Mouse (Mus musculus): ENCODE measurements around the gene Kif16b. TPM values are rescaled to one million over a fixed set of nuclear protein-coding genes. Genes with fewer than 3 reads are reported as not detected.

The Kif16b gene
- polyA plus RNA-seq, 1 experiment from 2014 or later: 3.5 TPM

- no peak overlapping the region for H3K9ac ChIP-seq
- no peaks in the 10 kb centered on the region for H3K36me3 ChIP-seq (replicated peaks)
- no peak overlapping the region for H3K27ac ChIP-seq
- H3K4me1 ChIP-seq: no peaks in the 10 kb centered on the region
- no peaks in the 10 kb centered on the region for H3K27me3 ChIP-seq (replicated peaks)
- no peak for ATAC-seq (replicated peaks)
- H3K9me3 ChIP-seq: no peaks in the 10 kb centered on the region
- no peak overlapping the region for H3K4me3 ChIP-seq
- WGBS: 78% methylated on average over 2 of the region's 2 CpGs
- no peak overlapping the region for H3K4me2 ChIP-seq
Observed at GRCm38 (mm10) chr2:142624254-142624653, 277.1 kb downstream of the Kif16b start.

GRCm38 (mm10) chr2:142621152-142621551 lies 280.2 kb downstream of the Kif16b start:
- no peak overlapping the region for H3K4me2 ChIP-seq
- no peak overlapping the region for H3K9ac ChIP-seq
- no peak overlapping the region for H3K4me3 ChIP-seq
- ATAC-seq (replicated peaks): no peak
- no peaks in the 10 kb centered on the region for H3K9me3 ChIP-seq
- WGBS: 98% methylated on average over 4 of the region's 4 CpGs
- no peaks in the 10 kb centered on the region for H3K4me1 ChIP-seq
- no peak overlapping the region for H3K27ac ChIP-seq
- H3K27me3 ChIP-seq (replicated peaks): no peaks in the 10 kb centered on the region
- H3K36me3 ChIP-seq (replicated peaks): no peaks in the 10 kb centered on the region

GRCm38 (mm10) chr2:142619926-142620325 lies 281.4 kb downstream of the Kif16b start:
- no peaks in the 10 kb centered on the region for H3K4me1 ChIP-seq
- H3K9me3 ChIP-seq: no peaks in the 10 kb centered on the region
- no peak for ATAC-seq (replicated peaks)
- no peak overlapping the region for H3K27ac ChIP-seq
- no peaks in the 10 kb centered on the region for H3K27me3 ChIP-seq (replicated peaks)
- H3K36me3 ChIP-seq (replicated peaks): no peaks in the 10 kb centered on the region
- H3K9ac ChIP-seq: no peak overlapping the region
- no peak overlapping the region for H3K4me3 ChIP-seq
- no peak overlapping the region for H3K4me2 ChIP-seq

GRCm38 (mm10) chr2:142614535-142614934 lies 286.8 kb downstream of the Kif16b start:
- no peak overlapping the region for H3K4me2 ChIP-seq
- no peaks in the 10 kb centered on the region for H3K36me3 ChIP-seq (replicated peaks)
- H3K27me3 ChIP-seq (replicated peaks): no peaks in the 10 kb centered on the region
- H3K27ac ChIP-seq: no peak overlapping the region
- no peaks in the 10 kb centered on the region for H3K4me1 ChIP-seq
- H3K9me3 ChIP-seq: no peaks in the 10 kb centered on the region
- no peak overlapping the region for H3K9ac ChIP-seq
- no peak overlapping the region for H3K4me3 ChIP-seq
- WGBS: 80% methylated on average over 5 of the region's 5 CpGs
- no peak for ATAC-seq (replicated peaks)

- H3K27ac ChIP-seq: no peak overlapping the region
- no peaks in the 10 kb centered on the region for H3K27me3 ChIP-seq (replicated peaks)
- no peaks in the 10 kb centered on the region for H3K9me3 ChIP-seq
- no peak overlapping the region for H3K9ac ChIP-seq
- WGBS: 81% methylated on average over 5 of the region's 5 CpGs
- no peak for ATAC-seq (replicated peaks)
- no peak overlapping the region for H3K4me2 ChIP-seq
- no peak overlapping the region for H3K4me3 ChIP-seq
- no peaks in the 10 kb centered on the region for H3K4me1 ChIP-seq
- no peaks in the 10 kb centered on the region for H3K36me3 ChIP-seq (replicated peaks)
Observed at GRCm38 (mm10) chr2:142612359-142612953, 288.9 kb downstream of the Kif16b start.

GRCm38 (mm10) chr2:142611113-142611512 lies 290.2 kb downstream of the Kif16b start:
- no peaks in the 10 kb centered on the region for H3K9me3 ChIP-seq

GRCm38 (mm10) chr2:142610206-142610605 lies 291.1 kb downstream of the Kif16b start:
- Histone ChIP-seq H3K4me3 (no peak overlapping the region), H3K9ac (no peak overlapping the region), H3K9me3 (no peaks in the 10 kb centered on the region), H3K27ac (no peak overlapping the region), H3K27me3 (replicated peaks) (no peaks in the 10 kb centered on the region), H3K36me3 (replicated peaks) (no peaks in the 10 kb centered on the region), H3K4me1 (no peaks in the 10 kb centered on the region), H3K4me2 (no peak overlapping the region)
- 83% methylated on average over 5 of the region's 5 CpGs for WGBS
- ATAC-seq (replicated peaks): no peak

More at GRCm38 (mm10) chr2:142611113-142611512, 290.2 kb downstream of the Kif16b start:
- Histone ChIP-seq H3K9ac (no peak overlapping the region), H3K27me3 (replicated peaks) (no peaks in the 10 kb centered on the region), H3K4me3 (no peak overlapping the region), H3K27ac (no peak overlapping the region), H3K36me3 (replicated peaks) (no peaks in the 10 kb centered on the region), H3K4me1 (no peaks in the 10 kb centered on the region), H3K4me2 (no peak overlapping the region)
- peak; percentile 35; the same call in 1 of the 2 replicates for ATAC-seq (replicated peaks)
- 78% methylated on average over 6 of the region's 6 CpGs for WGBS

GRCm38 (mm10) chr2:142608778-142609177 lies 292.6 kb downstream of the Kif16b start:
- no peak overlapping the region for H3K4me2 ChIP-seq
- H3K27me3 ChIP-seq (replicated peaks): no peaks in the 10 kb centered on the region
- peak overlapping the region; percentile 2; the same call in 1 of the 2 replicates for H3K27ac ChIP-seq
- no peak overlapping the region for H3K4me3 ChIP-seq
- no peaks in the 10 kb centered on the region for H3K9me3 ChIP-seq
- 79% methylated on average over 17 of the region's 17 CpGs for WGBS
- no peaks in the 10 kb centered on the region for H3K4me1 ChIP-seq
- no peak overlapping the region for H3K9ac ChIP-seq
- no peaks in the 10 kb centered on the region for H3K36me3 ChIP-seq (replicated peaks)
- peak; percentile 65; the same call in 1 of the 2 replicates for ATAC-seq (replicated peaks)

GRCm38 (mm10) chr2:142604762-142605161 lies 296.6 kb downstream of the Kif16b start:
- no peak for ATAC-seq (replicated peaks)
- Histone ChIP-seq H3K9ac (no peak overlapping the region), H3K4me3 (no peak overlapping the region), H3K9me3 (no peaks in the 10 kb centered on the region), H3K36me3 (replicated peaks) (no peaks in the 10 kb centered on the region), H3K4me2 (no peak overlapping the region), H3K27ac (no peak overlapping the region), H3K27me3 (replicated peaks) (no peaks in the 10 kb centered on the region), H3K4me1 (no peaks in the 10 kb centered on the region)
- 86% methylated on average over 4 of the region's 4 CpGs for WGBS

- Histone ChIP-seq H3K4me3 (no peak overlapping the region), H3K27ac (no peak overlapping the region), H3K4me2 (no peak overlapping the region), H3K27me3 (replicated peaks) (no peaks in the 10 kb centered on the region), H3K36me3 (replicated peaks) (no peaks in the 10 kb centered on the region), H3K4me1 (no peaks in the 10 kb centered on the region), H3K9ac (no peak overlapping the region), H3K9me3 (no peaks in the 10 kb centered on the region)
- no peak for ATAC-seq (replicated peaks)
- WGBS: 60% methylated on average over 2 of the region's 2 CpGs
Observed at GRCm38 (mm10) chr2:142603210-142603609, 298.1 kb downstream of the Kif16b start.

GRCm38 (mm10) chr2:142599235-142599634 lies 302.1 kb downstream of the Kif16b start:
- Histone ChIP-seq H3K4me1 (peaks cover 4% of the 10 kb centered on the region; the same call in 1 of the 2 replicates), H3K27ac (no peak overlapping the region), H3K27me3 (replicated peaks) (no peaks in the 10 kb centered on the region), H3K9me3 (no peaks in the 10 kb centered on the region), H3K9ac (no peak overlapping the region), H3K4me3 (no peak overlapping the region), H3K36me3 (replicated peaks) (no peaks in the 10 kb centered on the region), H3K4me2 (no peak overlapping the region)
- WGBS: 83% methylated on average over 4 of the region's 4 CpGs
- ATAC-seq (replicated peaks): no peak

- 64% methylated on average over 17 of the region's 17 CpGs for WGBS
- Histone ChIP-seq H3K27me3 (replicated peaks) (no peaks in the 10 kb centered on the region), H3K36me3 (replicated peaks) (no peaks in the 10 kb centered on the region), H3K9ac (no peak overlapping the region), H3K4me1 (peaks cover 4% of the 10 kb centered on the region; the same call in 1 of the 2 replicates), H3K4me3 (no peak overlapping the region), H3K9me3 (no peaks in the 10 kb centered on the region), H3K27ac (0 out of 2 replicates have a peak overlapping the region, but pooled peaks have one; percentile 9), H3K4me2 (no peak overlapping the region)
- ATAC-seq (replicated peaks): peak; percentile 61
Observed at GRCm38 (mm10) chr2:142596176-142597170, 304.9 kb downstream of the Kif16b start.
